Mouse (Mus musculus) thymus, adult 18-20 months (tissue): ENCODE results near the gene Adgrf5.

Experiments used
- DNase-seq, 2 experiments: peaks; one replicate each; pipeline ENCODE4 v3.0.0; 2022; ENCODE audit warnings: mixed read lengths in 2 of 2

Adgrf5 gene

DNA sequence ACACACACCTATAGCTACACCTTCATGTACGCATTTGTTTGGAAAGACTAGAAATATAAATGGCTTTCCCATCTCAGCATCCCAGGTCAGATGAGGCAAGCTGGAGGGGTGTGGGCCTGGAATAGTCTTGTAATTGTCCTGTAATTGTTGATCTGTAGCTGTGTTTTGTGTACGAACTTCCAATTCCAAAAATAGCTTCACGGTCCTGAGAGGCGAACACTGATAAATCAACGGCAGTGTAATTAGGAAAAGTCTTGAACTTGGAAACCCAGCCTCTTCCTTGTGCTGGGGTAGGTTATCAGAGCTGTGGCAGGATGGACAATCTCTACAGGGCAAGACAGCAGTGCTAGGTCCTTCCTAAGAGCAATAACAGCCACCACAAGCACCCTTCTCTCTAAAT is 18.5 kb downstream of the Adgrf5 start:
- no peak for DNase-seq

DNA sequence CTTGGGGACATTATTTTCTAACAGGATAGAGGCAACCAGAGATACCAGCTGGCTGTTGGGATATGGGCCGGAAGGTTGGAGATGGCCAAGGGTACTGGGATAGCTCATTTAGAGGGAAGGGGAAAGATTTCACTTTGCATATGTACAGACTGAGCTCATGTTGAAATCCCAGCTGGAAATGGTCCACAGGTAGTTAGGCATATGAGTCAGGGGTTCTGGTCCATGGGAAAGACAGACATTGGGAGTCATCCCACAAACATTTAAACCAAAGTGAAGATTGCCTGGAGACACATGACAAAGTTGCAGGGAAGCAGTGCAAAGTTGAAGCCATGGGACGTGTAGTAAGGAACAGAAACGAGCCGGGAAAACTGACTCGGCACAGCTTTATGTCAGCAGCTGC is 26.1 kb downstream of the Adgrf5 start:
- no peak for DNase-seq

DNA sequence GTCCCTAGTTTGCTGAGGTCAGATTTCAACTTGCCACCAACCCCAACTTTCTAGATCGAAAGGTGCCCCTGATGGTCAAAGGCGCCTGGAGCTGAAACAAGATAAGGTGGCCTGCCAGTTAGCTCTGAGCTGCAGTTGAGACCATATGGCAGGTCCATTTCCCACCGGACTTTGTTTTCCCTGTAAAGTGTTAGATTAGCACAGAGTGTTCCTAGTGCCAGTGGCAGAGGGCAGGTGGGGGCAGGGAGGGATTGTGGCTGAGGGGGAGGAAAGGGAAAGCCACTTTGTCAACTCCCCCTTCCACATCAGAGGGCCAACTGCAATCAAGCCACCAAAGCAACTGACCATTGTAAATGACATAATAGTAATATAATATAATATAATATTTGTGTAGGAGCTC is 26.9 kb downstream of the Adgrf5 start:
- DNase-seq: no peak

DNA sequence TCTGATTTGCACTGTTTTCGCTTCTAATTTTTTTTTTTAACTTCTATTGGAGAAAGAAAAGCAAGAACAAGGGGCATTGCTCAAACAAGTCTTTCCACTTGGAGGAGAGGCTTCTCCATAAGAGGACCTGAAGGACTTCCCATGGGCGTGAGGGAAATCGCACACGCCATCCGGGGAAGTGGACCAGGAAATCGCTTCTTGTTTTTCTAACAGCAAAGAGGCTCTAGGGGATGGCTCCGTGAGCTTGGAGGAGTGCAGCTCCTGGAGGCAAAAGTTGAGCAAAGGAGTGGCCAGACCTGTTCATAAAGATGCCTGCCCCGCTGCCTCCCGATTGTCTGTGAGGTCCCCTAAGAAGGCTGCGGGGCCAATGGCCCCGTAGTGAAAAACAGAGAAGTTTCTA is 29.0 kb downstream of the Adgrf5 start:
- DNase-seq: no peak

DNA sequence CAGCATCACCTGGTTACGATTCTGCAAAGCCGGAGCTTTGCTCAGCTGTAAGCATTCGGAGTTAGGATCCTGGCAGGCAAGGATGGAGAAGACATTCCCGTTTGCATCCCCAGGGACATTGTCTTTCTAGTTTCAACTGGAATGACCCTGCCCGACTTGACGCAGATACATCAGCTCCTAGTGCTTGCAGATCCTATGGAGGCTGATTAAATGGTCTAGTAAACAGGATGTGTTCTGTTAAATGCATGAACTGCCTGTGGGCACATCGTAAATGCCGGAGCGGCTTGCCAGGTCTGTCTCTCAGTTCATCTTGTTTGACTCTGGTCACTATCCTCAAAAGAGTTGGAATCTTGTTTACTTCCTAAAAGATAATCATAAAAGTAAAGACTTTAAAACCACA is 31.9 kb downstream of the Adgrf5 start:
- DNase-seq: no peak

DNA sequence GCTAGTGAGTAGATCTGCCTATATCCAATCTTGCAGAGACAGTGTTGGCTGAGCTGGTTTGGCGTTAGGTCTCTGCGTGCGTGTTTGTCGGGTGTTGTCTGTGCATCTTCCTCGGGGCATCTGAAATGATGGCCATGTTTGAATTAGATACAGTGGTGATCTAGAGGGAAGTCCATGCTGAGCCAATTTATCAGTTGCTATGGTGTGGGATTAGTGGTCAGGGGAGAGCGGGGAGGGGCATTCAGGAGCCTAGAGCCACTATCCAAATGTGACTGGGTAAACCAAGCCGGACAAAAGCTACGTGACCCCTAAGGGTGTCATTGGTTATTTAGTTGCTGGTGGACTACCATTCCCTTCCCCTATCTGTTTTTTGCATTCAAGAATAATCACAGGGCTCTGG is 33.4 kb downstream of the Adgrf5 start:
- DNase-seq: no peak

DNA sequence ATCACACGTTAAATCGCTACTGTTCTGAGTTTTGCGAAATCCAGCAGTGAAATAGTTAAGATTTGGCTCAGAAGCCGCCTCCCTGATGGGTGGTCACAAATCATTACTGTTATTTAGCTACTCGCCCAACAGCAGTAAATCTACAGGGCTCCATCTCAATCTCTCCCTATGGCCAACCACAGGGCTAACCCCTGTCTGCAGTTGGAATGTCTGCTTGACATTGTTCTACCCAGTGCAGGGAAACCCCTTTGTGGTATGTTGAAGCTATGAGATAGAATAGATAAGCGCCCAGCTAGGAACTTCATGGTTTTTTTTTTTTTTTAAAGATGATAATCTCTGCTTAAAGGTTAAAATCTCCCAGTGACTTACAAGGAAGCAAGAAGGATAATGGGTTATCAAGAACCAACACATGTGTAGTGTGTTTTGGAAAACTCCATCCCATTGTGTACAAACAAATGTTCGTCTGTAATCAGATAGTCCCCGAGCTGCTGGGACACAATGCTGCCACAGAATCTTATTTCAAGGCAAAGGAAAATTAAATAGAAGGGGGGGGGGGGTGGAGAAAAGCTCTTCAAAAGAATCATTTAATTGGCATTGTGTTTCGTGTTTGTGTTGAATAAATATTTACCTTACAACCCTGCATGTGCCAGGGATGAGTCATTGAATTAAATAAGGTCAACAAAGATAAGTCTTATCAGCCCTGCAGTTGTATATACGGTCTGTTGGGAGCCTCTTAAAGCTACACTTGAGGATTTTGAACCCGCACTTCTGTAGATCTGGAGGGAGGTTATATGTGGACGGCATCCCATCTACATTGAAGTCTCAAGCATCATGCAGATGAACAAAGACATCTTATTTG is 35.4 kb downstream of the Adgrf5 start:
- DNase-seq: no peak

DNA sequence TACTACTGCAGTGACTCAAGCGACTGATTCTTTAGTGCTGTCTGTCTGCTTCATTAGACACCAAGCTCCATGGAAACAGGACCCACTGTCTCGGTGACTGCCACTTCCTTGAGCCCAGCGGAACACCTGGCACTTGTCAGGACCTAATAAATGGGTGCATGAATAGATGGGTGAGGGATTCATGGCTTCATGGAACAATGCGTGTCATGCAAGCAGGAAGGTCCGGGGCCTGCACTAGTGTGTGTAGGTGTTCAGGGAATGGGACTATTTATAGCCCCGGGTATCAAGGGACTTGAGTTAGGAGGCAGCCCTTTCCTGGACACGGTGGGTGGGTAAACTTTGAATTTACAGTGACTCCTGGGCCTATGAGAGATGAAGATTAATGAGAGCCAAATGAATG is 38.4 kb downstream of the Adgrf5 start:
- DNase-seq: no peak

DNA sequence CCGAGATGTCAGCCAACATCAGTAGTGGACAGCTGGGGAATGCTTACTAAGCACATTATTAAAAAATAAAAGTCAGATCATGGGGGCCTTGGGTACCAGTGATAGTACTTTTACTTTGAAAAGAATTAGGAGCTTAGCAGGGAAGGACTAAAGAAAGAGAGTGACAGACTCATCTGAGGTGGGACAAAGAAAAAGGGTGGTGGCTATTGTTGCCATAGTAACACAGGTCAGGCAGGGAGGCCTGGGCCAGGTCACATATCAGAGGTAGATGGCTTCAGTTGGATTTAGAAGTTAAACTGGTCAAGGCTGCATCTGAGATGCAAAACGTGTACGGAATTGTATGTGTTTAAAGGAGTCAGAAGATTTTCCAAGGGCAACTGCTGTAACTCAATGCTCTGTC is 38.9 kb downstream of the Adgrf5 start:
- no peak for DNase-seq

DNA sequence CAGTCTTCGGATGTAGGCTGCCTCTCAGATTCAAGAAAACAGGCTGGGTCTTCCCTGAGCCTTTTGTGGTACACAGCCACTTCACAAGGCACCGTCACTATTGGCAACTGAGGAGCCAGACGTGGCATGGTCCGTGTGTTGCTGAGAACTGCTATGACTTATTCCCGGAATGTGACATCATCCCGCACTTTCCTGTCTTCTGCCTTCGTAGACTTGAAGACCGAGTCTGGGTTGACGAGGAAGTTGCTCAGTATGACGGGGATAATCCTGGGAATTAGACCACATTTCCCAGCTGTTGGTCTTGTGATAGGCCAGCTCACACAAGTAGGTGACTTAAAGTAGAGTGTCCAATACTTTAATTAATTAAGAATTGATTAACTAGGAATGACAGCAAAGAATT is 40.2 kb downstream of the Adgrf5 start:
- no peak for DNase-seq

DNA sequence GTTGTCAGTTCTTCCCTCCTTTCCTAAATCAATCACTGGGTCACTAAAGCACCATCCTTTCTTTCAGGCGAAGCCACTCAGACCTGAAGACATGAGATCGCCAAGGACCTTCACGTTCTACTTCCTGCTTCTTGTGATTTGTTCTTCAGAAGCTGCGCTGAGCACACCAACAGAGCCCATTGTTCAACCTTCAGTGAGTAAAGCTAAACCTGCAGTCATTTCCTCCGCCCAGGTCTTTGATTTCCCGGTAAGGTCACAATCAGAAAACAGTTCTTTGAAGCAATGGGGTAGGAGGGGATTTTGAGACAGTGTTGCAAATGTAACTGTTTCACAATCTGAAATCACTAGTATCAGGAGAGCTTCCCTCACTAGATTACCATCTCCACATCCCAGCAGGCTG is 43.6 kb downstream of the Adgrf5 start:
- DNase-seq: no peak

DNA sequence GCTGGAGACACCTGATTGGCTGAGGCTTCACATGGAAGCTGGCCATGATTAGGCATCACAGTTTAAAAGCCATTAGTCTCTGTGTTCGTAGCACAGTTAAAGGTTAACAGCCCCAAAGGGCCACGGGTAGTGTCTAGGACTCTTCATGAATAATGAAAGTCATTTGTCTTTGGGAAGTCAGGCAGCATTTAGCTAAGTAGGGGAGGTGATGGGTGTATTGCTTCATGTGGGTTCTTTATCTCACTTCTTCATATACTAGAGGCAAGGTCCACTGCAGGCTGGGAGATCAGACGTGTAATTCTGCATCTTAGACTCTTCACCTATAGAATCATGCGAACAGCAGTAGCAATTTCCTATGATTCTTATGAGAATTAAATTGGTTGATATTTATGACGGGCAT is 44.2 kb downstream of the Adgrf5 start:
- DNase-seq: no peak

DNA sequence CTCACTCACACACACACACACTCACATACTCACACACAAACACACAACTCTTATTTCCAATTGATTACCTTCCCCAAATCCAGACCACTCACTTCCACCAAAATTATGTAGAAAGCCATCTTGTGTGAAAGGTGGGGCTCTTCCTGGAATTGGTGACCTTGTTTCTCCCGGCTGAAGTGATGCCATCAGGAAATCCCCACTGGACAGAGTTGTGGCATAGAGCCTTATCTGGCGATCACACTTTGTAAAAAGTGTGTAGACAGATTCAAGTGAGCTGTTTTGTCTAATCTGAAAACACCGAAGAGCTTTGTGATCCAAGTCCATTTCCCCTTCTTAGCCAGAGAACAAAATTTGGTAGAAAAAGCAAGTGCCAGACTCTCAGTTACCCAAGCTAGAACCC is 46.1 kb downstream of the Adgrf5 start:
- DNase-seq: no peak

DNA sequence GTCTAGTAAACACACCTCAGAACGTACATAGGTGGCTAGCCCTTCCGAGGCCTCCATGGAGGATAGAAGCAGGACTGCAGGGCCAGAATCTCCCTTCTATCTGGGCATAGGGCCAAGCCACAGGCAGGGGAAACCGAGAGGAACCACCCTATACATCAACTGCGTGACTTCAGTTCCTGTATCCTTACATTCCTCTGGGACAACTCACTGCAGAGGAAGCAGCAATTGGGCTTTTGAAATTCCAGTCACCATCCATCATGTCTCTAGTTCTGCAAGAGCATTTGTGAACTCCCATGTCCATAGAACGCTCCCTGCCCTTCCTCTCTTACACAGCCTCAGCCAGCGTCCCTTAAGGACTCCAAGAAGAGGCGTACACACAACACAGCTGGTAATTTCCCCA is 47.3 kb downstream of the Adgrf5 start:
- DNase-seq: no peak

DNA sequence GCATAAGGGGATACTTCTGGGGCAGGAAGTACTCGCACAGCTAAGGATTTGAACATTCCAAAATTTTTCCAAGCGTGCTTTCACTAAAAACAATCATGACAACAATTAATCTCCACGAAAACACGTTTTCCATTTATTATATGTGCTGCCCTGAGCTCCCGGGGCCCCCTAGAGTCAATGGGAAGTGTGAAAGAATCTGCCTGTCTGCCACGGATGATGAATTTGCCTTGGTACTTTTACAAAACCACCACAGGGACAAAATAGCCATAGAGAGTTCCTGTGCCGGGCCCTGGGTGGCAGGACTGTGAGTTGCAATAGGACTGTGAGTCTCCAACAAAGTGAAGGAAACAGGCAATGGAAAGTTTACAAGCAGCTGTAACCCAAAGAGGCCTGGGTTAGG is 52.9 kb downstream of the Adgrf5 start:
- no peak for DNase-seq

DNA sequence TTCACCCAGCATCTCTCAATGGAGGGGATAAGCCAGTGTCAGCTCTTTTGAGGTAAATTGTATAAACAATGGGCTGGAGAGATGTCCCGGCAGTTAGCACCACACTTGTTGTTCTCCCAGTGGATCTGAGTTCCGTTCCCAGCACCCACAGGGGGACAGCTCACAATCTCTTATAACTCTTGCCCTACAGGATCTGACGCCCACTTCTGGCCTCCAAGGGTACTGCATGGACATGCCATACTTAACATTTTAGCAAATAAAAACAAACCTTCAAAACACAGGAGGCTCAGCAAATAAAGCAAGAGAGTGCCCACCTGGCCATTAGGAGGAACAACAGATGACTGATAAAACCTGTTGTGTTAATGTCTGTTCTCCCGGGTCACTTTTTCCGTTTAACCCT is 59.0 kb downstream of the Adgrf5 start:
- DNase-seq: no peak

DNA sequence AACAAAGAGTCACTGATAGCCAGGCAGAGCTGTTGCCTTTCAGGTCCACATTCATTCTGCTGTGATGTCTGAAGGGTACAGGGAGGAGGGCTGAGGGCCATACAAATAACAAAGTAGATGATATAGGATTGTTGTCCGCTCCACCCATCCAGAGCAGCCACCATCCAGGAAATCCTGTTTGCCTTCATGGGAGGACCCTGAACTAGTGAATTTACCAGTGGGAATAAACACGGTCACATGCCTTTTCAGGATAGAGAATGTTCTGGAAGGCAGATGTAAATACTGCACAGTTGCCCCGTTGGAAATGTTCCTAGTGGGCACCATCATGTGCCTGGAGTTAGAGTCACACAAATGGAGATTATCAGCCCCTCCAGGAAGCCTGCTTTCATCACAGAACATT is 60.1 kb downstream of the Adgrf5 start:
- no peak for DNase-seq

DNA sequence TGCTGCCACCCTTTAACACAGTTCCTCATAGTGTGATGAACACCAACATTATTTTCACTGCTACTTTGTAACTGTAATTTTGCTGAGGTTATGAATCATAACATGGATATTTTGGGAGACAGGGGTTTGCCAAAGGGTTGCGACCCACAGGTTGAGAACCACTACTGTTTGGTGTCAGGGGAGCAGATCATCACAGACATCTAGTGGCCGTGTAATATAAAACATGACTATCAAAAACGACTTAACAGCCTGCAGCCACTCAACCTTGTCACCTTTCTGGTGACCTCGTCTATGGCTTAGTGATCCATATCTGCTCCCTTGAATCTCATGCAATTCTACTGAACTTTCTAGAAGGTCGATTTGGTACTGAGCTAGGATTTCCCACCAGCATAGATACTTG is 63.7 kb downstream of the Adgrf5 start:
- no peak for DNase-seq

DNA sequence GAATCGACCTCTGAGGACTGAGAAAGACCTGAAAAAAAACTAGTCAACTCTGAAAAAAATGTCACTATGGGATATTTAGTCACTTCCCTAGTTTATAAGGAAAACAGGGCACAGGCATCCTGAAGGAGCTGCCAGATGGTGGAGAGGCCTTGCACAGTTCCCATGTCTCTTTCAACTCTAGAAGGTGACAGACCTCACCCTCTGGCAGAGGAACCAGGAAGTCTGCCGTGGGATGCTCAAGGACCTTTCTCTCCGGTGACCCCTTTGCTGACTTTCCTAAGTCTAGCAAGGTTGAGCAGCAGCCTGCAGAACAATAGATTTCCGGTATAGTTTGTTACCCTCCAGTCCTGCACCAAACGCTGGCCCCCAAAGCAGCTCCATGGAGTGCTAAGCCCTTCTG is 71.4 kb downstream of the Adgrf5 start:
- DNase-seq: no peak

DNA sequence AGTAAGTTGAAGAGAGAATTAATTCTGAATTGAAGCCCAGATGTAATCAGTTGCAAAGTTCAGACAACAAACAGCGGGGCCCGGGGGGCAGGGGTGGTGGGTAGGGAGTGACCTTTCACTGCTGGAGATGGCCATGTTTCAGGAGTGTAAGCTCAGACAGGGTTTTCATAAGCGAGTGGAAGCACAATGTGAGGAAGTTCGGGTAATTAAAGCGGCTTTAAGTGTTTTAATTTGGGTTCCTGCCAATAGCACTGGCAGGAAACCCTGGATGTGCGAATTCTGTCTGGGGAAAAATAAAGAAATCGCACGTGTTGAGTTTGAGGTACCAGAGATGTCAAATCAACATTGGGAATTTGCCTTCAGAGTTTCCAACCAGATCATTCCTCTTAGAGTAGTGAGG is 74.2 kb downstream of the Adgrf5 start:
- DNase-seq: no peak

DNA sequence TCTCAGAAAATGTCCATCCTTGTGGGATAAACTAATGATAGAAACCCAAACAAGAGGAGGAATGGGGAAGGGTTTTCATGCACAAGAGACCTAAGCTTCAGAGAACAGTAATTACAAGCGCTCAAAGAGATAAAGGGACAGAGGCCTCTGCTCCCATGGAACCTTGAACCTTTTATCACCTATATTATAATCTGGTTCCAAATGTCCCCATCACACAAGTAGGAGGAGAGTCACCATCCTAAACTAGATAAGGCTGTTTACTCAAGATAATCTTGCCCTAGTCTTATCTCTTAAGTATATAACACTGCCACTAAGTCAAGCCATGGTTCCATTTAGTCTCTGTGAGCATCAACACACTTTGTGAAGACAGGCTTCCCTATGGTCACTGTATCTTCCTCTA is 91.0 kb downstream of the Adgrf5 start:
- DNase-seq: no peak

DNA sequence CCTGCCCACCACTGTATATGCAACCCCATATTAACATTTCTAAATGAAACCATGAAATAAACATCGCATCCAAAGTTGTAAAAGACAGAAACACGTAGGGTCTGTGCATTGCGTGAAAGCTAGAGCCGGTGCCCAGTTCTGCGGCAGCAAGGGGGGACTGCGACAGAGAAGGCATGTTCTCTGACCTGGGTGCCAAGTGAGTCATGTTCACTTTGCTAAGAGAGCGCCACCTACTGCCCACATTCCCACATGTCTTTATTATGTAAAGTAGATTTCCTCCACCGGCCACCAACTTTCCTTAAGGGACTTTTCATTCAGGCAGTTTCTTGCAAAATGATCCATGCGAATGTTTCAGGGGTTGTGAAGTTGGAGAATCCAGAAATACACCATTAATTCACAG is 98.3 kb downstream of the Adgrf5 start:
- peak; percentile 12 to 18 for DNase-seq

DNA sequence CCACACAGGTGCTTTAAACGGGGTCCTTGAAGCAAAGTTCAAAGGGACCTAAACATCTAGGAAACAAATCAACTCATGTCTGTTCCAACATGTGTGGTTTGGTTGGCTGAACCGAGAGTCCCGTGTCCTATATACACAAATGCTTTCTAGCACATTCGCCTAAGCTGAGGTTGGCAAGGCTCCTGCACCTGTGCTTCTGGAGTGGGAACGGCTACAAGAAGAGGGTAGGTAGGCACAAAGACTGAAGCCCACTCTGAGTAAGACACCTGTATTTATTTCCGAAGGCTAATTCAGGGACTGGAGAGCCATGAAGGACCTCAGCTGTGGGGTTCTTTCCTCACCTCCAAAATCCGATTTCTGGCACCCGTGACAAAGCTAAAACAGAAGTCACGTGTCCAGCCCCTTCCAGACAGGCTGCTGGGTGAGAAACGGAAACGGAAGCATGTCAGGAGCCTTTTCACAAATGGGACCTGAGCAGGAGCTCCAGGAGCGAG is 99.5 kb downstream of the Adgrf5 start:
- no peak for DNase-seq

DNA sequence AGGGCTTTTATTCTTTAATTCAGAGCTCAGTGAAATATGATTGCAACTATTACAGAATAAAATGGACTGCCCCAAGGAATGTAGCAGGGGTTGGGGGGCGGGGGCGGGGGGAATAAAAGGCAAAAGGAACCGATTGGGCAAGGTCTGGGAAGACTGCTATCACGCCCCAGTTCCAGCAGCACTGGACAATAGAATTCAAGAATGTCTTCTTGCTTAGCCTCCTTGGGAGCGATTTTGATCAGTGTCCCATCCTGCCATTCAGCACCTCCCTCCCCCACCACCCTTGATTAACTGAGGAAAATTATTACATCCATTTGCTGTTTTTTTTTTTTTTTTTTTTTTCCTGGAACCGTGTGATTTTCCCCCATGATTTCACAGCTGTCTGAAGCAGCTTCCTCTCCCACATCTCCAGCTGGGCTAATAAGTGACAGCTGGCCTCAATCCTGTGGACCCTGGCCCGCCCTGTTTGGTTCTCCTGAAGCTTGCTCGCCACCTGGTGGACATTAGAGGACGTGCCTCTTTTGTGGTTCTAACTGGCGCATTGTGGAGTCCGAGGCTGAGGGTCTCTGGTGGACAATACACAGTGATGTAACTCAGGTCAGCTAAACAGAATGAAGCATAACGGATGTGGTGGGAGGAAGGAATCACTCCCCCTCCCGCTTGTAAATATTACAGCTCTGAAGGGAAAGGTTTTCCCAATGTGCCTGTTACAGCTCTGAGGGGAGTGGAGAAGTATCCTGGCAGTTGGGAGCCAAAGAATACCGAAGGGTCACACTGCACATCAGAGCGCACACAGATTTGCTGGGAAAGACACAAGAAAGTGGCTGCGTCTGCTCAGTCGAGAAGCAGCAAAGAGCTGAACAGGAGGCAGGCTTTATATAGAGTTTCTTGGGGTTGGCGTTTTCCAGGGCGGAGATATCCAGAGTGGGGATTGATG is 100.3 kb downstream of the Adgrf5 start:
- DNase-seq: peak; percentile 18 to 35
